Mouse (Mus musculus) kidney, postnatal 0 days (tissue): ENCODE measurements around the gene Phb2. TPM values are rescaled to one million over a fixed set of nuclear protein-coding genes. Genes with fewer than 3 reads are reported as not detected.
A peak's percentile ranks its signal among the peaks of the same experiment; 100 is the strongest.

ENCODE experiments used
- ATAC-seq: fragments of 200-750 bp; cut with Nextera tagmentation; replicated peaks from 2 replicates; pipeline ENCODE4 v1.8.0; 2017; ENCODE audit warnings: low read depth, moderate number of reproducible peaks, moderate TSS enrichment, moderate library complexity; ENCODE audit not compliant: low FRiP score
- DNase-seq: peaks from one replicate; pipeline ENCODE4 v3.0.0-alpha.2; 2016; ENCODE audit warnings: low spot score
- H3K27ac ChIP-seq: fragments of 300-500 bp; sonication (generic); 2 replicates; pipeline ENCODE4 v1.5.1; 2014; ENCODE audit warnings: mild to moderate bottlenecking
- H3K27me3 ChIP-seq: fragments of 300-500 bp; sonication (generic); 2 replicates; pipeline ENCODE4 v1.6.1; 2014; ENCODE audit warnings: low read length, mixed read lengths; ENCODE audit not compliant: insufficient read depth
- H3K36me3 ChIP-seq: fragments of 300-500 bp; sonication (generic); 2 replicates; pipeline ENCODE4 v1.6.1; 2014; ENCODE audit warnings: low read length, mixed read lengths; ENCODE audit not compliant: insufficient read depth
- H3K4me1 ChIP-seq: fragments of 300-500 bp; sonication (generic); replicated peaks from 2 replicates; pipeline ENCODE4 v1.6.1; 2014; ENCODE audit warnings: antibody characterized with exemption, low read length, mixed read lengths; ENCODE audit not compliant: insufficient read depth
- H3K4me2 ChIP-seq: fragments of 300-500 bp; sonication (generic); 2 replicates; pipeline ENCODE4 v1.6.1; 2014; ENCODE audit warnings: mild to moderate bottlenecking, low read length, moderate library complexity, mixed read lengths
- H3K4me3 ChIP-seq: fragments of 300-500 bp; sonication (generic); replicated peaks from 2 replicates; pipeline ENCODE4 v1.5.1; 2014; ENCODE audit warnings: low read depth, low read length
- H3K9ac ChIP-seq: fragments of 300-500 bp; sonication (generic); 2 replicates; pipeline ENCODE4 v1.6.1; 2014; ENCODE audit warnings: low read depth, low read length
- H3K9me3 ChIP-seq: fragments of 300-500 bp; sonication (generic); replicated peaks from 2 replicates; pipeline ENCODE4 v1.6.1; 2016; ENCODE audit warnings: low read length, inconsistent platforms, mixed read lengths
- CTCF ChIP-seq: IDR thresholded peaks from 2 replicates; pipeline ENCODE4 v1.5.1; 2016; ENCODE audit warnings: antibody characterized with exemption, low read depth, mild to moderate bottlenecking, moderate library complexity
- WGBS: fragments of 180-500 bp; shearing (Covaris S2); extraction: QIAGEN DNeasy Blood & Tissue Kit; methylation state at CpG from one replicate; pipeline ENCODE4 v1.1.7; 2014; 5-methylcytosine and 5-hydroxymethylcytosine counted together
- polyA plus RNA-seq: library from polyadenylated mRNA; unstranded; fragments of >200 nt; fragmentation: Nextera tagmentation; extraction: Ambion mirVana; gene quantifications from 2 replicates; pipeline ENCODE4 v1.2.1, GENCODE M21; 2015

The Phb2 gene
- polyA plus RNA-seq, 1 experiment from 2014 or later: 404 TPM

DNA sequence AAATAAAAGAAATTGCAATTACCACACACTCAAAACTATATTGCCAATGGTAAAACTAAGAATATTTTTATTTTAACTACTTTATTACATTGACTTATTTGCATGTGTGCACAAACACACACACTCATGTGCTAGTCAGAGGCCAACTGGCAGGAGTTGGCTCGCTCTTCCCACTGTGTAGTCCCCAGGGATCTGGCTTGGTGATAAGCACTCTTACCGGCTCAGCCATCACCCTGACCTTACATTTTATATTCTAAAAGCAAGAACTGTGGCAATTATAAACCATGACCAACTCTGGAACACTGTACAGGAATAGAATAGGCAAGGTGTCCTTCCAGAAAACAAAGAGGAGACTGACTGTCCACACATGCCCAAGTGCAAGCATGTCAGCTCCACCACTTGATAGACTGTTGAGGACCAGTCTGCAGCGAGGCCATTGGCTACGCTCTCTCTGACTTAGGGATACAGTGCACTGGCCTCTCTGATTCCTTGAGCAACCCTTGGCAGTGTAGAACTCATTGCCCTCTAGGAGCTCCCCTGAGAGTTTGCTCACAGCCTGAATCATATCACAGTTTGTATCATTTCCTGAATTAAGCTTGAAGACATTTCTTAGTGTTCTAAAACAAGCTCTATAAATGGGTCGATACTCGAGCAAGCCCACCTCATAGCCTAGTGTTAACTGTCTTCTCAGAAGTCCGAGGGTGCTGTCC is 15.5 kb upstream of the Phb2 start:
- H3K4me2 ChIP-seq: no peak overlapping the region
- TF ChIP-seq CTCF: no peak
- peaks cover 33% of the 10 kb centered on the region for H3K4me1 ChIP-seq
- no peaks in the 10 kb centered on the region for H3K27me3 ChIP-seq
- H3K4me3 ChIP-seq: no peak overlapping the region
- peaks cover 21% of the 10 kb centered on the region; the same call in 1 of the 2 replicates for H3K36me3 ChIP-seq
- ATAC-seq (no peak), DNase-seq (no peak)
- 87% methylated on average over 7 of the region's 7 CpGs for WGBS
- no peak overlapping the region for H3K27ac ChIP-seq
- H3K9ac ChIP-seq: no peak overlapping the region
- no peaks in the 10 kb centered on the region for H3K9me3 ChIP-seq

DNA sequence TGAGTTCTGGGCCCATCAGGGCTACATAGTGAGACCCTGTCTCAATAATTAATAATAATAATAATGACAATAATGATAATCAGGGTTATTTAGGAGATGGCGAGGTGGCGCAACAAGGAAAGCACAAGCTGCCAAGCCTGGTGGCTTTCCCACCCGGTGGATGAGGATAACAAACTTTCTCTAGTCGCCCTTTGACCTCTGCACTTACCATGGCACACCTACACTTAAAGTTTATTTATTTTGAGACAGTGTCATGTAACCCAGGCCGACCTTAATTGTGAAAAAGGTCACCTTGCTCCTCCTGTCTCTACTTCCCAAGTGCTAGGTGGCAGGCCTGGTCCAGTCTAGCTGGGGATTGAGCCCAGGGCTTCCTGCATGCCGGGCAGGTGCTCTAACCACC is 13.4 kb upstream of the Phb2 start:
- Histone ChIP-seq H3K4me3 (no peak overlapping the region), H3K27ac (no peak overlapping the region), H3K27me3 (no peaks in the 10 kb centered on the region), H3K9me3 (no peaks in the 10 kb centered on the region), H3K36me3 (peaks cover 37% of the 10 kb centered on the region), H3K4me1 (peaks cover 21% of the 10 kb centered on the region), H3K4me2 (no peak overlapping the region), H3K9ac (no peak overlapping the region)
- ATAC-seq: no peak
- whole genome bisulfite sequencing: 69% methylated on average over 6 of the region's 6 CpGs
- DNase-seq: no peak
- no peak for TF ChIP-seq CTCF

GRCm38 (mm10) chr6:124699366-124699765 is 12.8 kb upstream of the Phb2 start:
- DNase-seq (no peak), ATAC-seq (no peak)
- H3K9me3 ChIP-seq: no peaks in the 10 kb centered on the region
- H3K4me1 ChIP-seq: peaks cover 15% of the 10 kb centered on the region; the same call in 1 of the 2 replicates
- 84% methylated on average over 4 of the region's 4 CpGs for WGBS
- TF ChIP-seq CTCF: no peak
- H3K4me2 ChIP-seq: no peak overlapping the region
- H3K27ac ChIP-seq: no peak overlapping the region
- H3K36me3 ChIP-seq: peaks cover 42% of the 10 kb centered on the region
- H3K9ac ChIP-seq: no peak overlapping the region
- no peak overlapping the region for H3K4me3 ChIP-seq
- H3K27me3 ChIP-seq: no peaks in the 10 kb centered on the region

GRCm38 (mm10) chr6:124699962-124700610 is 12.1 kb upstream of the Phb2 start:
- Histone ChIP-seq H3K9ac (no peak overlapping the region), H3K4me1 (0 out of 2 replicates have a peak, but pooled peaks cover 10% of the 10 kb centered on the region), H3K4me3 (no peak overlapping the region), H3K27ac (peak overlapping the region; percentile 47; the same call in 1 of the 2 replicates), H3K9me3 (no peaks in the 10 kb centered on the region), H3K36me3 (peaks cover 49% of the 10 kb centered on the region), H3K4me2 (no peak overlapping the region), H3K27me3 (no peaks in the 10 kb centered on the region)
- TF ChIP-seq CTCF: no peak
- ATAC-seq (peak; percentile 51; the same call in 1 of the 2 replicates), DNase-seq (no peak)
- WGBS: 66% methylated on average over 11 of the region's 11 CpGs

DNA sequence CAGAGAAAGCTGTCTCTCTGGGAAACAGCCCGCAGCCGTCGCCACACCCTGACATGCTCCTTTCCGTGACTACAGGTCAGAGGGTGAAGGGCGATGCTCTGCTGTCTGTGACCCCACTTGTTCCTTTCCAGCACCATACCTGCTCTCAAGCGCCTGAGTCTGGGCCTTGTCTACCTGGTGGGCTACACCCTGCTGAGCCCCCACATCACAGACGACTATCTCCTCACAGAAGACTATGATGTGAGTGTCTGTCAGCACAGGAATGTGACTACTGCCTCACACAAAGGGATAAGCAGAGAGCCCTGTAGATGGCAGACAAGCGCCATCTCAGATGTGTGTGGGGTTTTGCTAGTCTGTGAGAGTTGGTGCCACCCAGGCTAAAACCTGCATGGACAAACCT is 10.8 kb upstream of the Phb2 start:
- H3K36me3 ChIP-seq: peaks cover 54% of the 10 kb centered on the region
- no peak overlapping the region for H3K4me2 ChIP-seq
- H3K27me3 ChIP-seq: no peaks in the 10 kb centered on the region
- TF ChIP-seq CTCF: peak; percentile 49; the same call in 1 of the 2 replicates
- no peak overlapping the region for H3K27ac ChIP-seq
- DNase-seq: no peak
- ATAC-seq: no peak
- 0 out of 2 replicates have a peak, but pooled peaks cover 10% of the 10 kb centered on the region for H3K4me1 ChIP-seq
- no peak overlapping the region for H3K4me3 ChIP-seq
- no peak overlapping the region for H3K9ac ChIP-seq
- WGBS: 79% methylated on average over 8 of the region's 8 CpGs
- H3K9me3 ChIP-seq: no peaks in the 10 kb centered on the region

GRCm38 (mm10) chr6:124702102-124702783 is 9.9 kb upstream of the Phb2 start:
- no peak overlapping the region for H3K4me3 ChIP-seq
- no peak overlapping the region for H3K4me2 ChIP-seq
- H3K27ac ChIP-seq: no peak overlapping the region; the same call in 1 of the 2 replicates
- H3K36me3 ChIP-seq: peaks cover 55% of the 10 kb centered on the region
- H3K9ac ChIP-seq: no peak overlapping the region
- H3K4me1 ChIP-seq: 0 out of 2 replicates have a peak, but pooled peaks cover 10% of the 10 kb centered on the region
- TF ChIP-seq CTCF: peak; percentile 19; the same call in 1 of the 2 replicates
- ATAC-seq: no peak
- 94% methylated on average over 17 of the region's 17 CpGs for WGBS
- DNase-seq: no peak
- no peaks in the 10 kb centered on the region for H3K9me3 ChIP-seq
- no peaks in the 10 kb centered on the region for H3K27me3 ChIP-seq
